Mouse (Mus musculus) frontal cortex, postnatal 14 days (tissue): ENCODE results near the gene Cnrip1.

Source experiments
- DNase-seq, 2 experiments: peaks; one replicate each; pipeline ENCODE4 v3.0.0; 2022; ENCODE audit warnings: low spot score in 2 of 2

Cnrip1 gene

DNA sequence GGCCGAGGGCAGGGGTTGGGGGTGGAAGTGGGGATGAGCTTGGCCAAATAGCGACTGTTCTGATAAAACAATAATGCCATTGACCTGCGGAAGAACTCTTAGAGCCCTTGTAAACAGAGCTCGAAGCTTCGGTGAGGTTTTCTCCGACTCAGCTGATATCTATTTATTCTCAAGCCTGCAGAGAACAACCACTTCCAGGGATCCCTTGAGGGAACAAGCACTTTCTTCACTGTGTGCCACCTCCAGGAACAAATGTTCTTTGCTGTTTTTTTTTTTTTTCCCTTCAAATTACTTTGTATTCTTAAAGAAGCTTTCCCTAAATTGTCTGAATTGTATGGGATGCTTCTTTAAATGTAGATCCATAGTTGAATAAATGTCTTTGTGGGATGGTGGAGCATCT is 56.0 kb downstream of the Cnrip1 start:
- DNase-seq: no peak

DNA sequence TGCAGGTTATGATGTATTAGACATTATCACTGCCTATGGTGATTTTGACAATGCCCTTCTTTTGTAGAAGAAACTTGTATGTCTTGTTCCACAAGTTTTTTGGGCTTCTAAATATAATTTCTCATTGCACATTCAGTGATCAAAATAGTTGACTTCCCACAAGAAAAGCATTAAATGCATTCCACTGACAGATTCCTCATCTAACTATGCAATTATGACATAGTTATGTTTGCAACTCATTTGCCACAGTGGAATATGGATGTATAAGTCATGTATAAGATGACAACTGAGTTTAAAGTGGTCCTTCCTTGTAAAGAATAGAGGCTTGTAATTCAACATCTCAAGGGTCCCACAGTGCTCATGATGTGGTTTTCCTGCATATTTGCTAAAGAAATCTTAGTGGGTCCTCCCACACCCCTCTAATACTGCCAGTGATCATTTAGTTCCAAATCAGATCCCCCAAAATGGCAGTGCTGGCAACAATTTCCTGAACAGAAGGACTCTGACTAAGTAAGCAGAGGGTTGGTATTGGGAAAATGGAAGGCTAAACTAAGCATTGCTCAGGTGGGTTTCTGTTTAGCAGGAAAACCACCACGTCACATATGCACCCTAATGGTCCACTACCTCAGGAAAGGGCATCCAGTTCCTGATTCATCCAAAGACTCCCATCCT is 61.2 kb downstream of the Cnrip1 start:
- no peak for DNase-seq

DNA sequence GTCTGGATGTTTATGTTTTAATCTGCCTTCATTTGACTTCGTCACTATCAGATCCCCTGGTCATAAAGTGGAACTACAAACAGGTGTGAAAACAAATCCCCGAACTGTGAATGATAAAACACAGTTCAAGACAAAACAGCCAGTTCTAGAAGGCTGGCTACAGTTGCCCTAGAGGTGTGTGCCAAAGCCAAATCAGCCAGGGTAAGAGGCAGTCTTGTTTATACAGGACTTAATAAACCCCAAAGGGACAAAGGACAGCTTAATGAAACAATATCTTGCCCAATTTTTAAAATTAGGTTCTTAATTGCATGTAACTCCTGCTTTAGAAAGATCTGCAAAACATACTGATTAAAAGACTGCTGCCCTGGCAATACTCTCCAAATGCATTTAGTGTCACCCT is 75.0 kb downstream of the Cnrip1 start:
- DNase-seq: no peak
